Mouse (Mus musculus) megakaryocyte, embryonic 14.5 days (primary cell): Measurements from ENCODE around the gene Cyp2w1. TPM values are rescaled to one million over a fixed set of nuclear protein-coding genes. Genes with fewer than 3 reads are reported as not detected.

Source experiments
- H3K27me3 ChIP-seq: replicated peaks from 2 replicates; pipeline ENCODE3; 2012; ENCODE audit warnings: inconsistent platforms
- H3K36me3 ChIP-seq: replicated peaks from 2 replicates; pipeline ENCODE3; 2012; ENCODE audit warnings: low read length, inconsistent platforms, mixed read lengths
- H3K4me1 ChIP-seq: 2 replicates; pipeline ENCODE4 v1.6.1; 2012; ENCODE audit warnings: inconsistent platforms
- H3K4me3 ChIP-seq: replicated peaks from 2 replicates; pipeline ENCODE3; 2012; ENCODE audit warnings: moderate library complexity, mild to moderate bottlenecking, inconsistent platforms
- H3K9me3 ChIP-seq: 2 replicates; pipeline ENCODE4 v1.6.1; 2012; ENCODE audit warnings: inconsistent platforms
- FLI1 ChIP-seq: IDR thresholded peaks from 2 replicates; pipeline ENCODE4 v1.6.1; 2012; ENCODE audit warnings: low read length, inconsistent platforms, mixed read lengths
- GATA1 ChIP-seq: IDR thresholded peaks from 3 replicates; pipeline ENCODE4 v1.6.1; 2012; ENCODE audit warnings: mixed read lengths, low read length, inconsistent platforms, borderline replicate concordance
- polyA plus RNA-seq: library from polyadenylated mRNA; stranded (reverse); fragments of >175 nt; gene quantifications from 2 replicates; pipeline ENCODE4 v1.2.3, GENCODE M21; 2012; ENCODE audit warnings: low replicate concordance; ENCODE audit not compliant: insufficient read depth

The Cyp2w1 gene
- polyA plus RNA-seq: not detected in 2 replicates

DNA sequence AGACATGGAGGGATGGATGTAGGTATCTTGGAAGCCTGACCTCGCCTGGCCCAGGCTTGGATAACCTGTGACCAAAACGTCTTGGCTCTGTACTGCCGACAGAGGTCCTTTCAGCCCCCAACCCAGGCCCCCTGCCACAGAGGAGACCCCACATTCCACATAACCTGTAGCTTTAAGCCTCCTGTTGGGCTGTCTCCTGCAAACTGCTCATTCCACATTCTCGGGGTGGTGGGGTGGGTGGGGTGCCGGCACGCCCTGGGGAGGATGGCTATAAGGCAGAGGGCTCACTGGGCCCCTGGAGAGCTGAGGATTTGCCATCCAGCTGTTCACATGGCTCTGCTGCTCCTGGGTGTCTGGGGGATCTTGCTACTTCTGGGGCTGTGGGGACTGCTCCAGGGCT, at the start of gene Cyp2w1:
Cyp2w1 (plus strand) TSS at position 301 of the 400 bp plus-strand sequence.
- Histone ChIP-seq H3K27me3 (peaks cover 33% of the 10 kb centered on the region), H3K36me3 (no peaks in the 10 kb centered on the region), H3K9me3 (no peaks in the 10 kb centered on the region), H3K4me3 (no peak within 1 kb of the TSS), H3K4me1 (peaks cover 62% of the 10 kb centered on the region)
- TF ChIP-seq FLI1: no peak
- TF ChIP-seq GATA1: no peak

DNA sequence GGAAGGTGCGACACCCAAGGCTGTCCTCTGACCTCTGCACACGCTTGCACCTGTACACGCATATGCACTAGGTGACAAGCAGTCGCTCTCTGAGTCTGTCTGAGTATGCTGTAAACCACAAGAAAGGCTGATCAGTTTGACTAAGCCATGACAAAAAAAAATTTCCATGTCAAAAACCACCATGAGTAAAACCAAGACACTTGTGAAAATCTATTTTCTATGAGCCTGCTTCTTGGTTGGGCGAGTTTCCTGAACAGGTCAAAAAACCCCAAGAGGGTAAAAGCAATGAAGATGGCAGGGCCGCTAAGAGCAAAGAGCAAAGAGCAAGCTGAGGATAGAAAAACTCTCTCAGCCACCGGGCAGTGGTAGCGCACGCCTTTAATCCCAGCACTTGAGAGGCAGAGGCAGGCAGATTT, 48.8 kb upstream of the Cyp2w1 start:
- no peak overlapping the region for H3K4me3 ChIP-seq
- no peaks in the 10 kb centered on the region for H3K27me3 ChIP-seq
- H3K9me3 ChIP-seq: no peaks in the 10 kb centered on the region
- peaks cover 67% of the 10 kb centered on the region for H3K4me1 ChIP-seq
- TF ChIP-seq GATA1 (no peak), FLI1 (no peak)
- peaks cover 72% of the 10 kb centered on the region for H3K36me3 ChIP-seq

DNA sequence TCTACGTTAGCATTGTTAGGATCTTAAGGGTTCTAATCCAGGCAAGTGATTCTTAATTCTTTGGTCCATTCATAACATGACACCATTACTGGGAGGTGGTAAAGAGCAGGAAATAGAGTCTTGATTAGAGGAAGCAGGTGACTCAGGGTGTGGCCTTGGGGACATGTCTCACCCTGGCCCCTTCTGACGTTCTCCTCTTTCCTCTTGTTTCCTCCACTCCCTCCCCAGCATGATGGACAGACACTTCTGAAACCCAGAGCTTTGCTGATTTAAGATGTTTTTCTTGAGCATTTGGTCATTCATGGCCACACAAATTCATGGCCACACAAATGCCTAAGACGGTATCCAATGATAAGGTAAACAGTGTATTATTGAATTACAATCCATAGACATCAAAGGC, 42.5 kb upstream of the Cyp2w1 start:
- Histone ChIP-seq H3K36me3 (peaks cover 63% of the 10 kb centered on the region), H3K9me3 (no peaks in the 10 kb centered on the region), H3K4me1 (peaks cover 55% of the 10 kb centered on the region), H3K4me3 (no peak overlapping the region), H3K27me3 (no peaks in the 10 kb centered on the region)
- no peak for TF ChIP-seq FLI1
- TF ChIP-seq GATA1: no peak

DNA sequence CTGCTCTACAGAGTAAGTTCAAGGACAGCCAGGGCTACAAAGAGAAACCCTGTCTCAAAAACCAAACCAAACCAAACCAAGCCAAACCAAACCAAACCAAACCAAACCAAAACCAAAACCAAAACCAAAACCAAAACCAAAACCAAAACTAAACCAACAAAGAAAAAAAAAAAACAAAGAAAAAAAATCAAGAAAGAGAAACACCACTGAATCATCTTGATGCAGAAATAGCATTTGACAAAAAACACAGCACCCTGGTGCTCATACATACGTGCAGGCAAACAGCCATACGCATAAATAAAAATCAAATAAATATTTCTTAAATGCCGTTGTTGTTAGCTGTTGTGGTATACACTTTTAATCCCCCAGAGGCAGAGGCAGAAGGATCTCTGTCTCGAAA, 41.9 kb upstream of the Cyp2w1 start:
- Histone ChIP-seq H3K36me3 (peaks cover 62% of the 10 kb centered on the region), H3K4me1 (peaks cover 53% of the 10 kb centered on the region)
- TF ChIP-seq FLI1 (no peak), GATA1 (no peak)

DNA sequence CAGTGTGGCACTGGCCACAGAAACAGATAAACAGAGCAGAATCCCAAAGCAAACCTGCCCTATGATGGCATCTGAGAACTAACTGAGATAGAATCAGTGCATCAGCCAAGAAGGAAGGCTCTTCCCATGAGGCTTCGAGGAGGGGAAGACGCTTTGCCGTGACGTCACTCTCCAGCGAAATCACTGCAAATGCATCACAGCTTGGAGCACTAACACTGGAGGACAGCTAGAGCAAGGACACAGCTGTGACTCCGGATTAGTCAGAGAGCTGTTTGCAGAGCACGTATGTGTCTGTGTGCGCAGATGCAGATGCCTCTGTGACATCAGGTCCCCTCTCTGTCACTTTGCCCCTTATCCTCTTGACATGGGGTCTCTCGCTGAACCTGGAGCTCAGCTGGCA, 40.6 kb upstream of the Cyp2w1 start:
- Histone ChIP-seq H3K9me3 (no peaks in the 10 kb centered on the region), H3K36me3 (peaks cover 58% of the 10 kb centered on the region), H3K27me3 (no peaks in the 10 kb centered on the region), H3K4me1 (peaks cover 60% of the 10 kb centered on the region), H3K4me3 (peak overlapping the region; percentile 47)
- TF ChIP-seq GATA1 (no peak), FLI1 (no peak)

More for the DNA sequence above, 41.9 kb upstream of the Cyp2w1 start:
- Histone ChIP-seq H3K27me3 (no peaks in the 10 kb centered on the region), H3K4me3 (no peak overlapping the region), H3K9me3 (no peaks in the 10 kb centered on the region)

DNA sequence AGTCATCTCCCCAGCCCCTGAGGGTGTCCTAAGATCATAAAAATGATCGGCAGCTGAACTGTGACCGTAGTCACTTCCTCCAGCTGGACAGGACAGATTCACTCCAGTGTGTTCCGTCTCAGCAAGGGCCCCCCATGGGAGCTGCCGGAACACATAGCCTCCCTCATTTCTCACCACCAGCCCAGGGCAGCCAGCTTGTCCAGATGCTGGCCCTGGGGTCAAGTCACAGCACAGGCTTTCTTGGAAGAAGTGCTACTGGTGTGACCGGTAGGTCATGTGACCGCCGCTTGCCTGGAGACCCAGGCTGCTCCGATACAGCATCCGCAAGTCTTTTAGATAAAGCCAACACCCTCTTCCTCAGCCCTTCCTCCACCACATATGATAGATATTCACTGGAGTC, 38.9 kb upstream of the Cyp2w1 start:
- H3K4me3 ChIP-seq: peak overlapping the region; percentile 53
- H3K4me1 ChIP-seq: peaks cover 75% of the 10 kb centered on the region
- TF ChIP-seq FLI1 (no peak), GATA1 (no peak)
- no peaks in the 10 kb centered on the region for H3K9me3 ChIP-seq
- H3K27me3 ChIP-seq: no peaks in the 10 kb centered on the region
- H3K36me3 ChIP-seq: peaks cover 63% of the 10 kb centered on the region

DNA sequence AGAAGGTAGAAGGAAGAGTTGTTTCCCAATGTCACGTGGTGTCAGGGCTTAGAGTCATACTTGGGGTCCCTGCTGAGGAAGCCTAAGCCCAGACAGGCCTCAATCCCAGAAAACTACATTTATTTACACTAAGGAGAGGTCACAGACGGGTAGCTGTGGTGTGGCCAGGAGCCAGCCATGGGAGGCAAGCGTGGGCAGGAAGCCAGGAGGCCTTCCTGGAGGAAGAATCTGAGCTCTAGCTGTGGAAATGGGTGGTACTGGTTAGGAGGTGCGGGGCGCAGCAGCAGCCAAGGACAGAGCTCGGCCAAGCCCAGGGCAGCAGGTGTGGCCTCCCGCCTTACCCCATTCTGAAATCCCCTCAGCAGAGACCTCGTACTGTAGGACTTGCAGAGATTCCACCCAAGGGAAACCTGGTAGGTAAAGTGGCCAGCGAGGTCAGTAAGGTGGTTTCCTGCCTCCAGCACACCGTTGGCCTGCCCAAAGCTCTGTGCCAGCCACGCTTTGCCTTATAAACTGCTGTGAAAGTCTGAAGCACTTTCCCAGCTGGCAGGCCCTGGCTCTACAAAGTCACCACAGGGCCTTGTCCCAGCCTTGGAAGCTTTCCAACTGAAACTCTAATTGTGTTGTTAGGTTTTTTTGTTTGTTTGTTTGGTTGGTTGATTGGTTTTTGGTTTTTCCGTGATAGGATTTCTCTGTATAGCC, 37.3 kb upstream of the Cyp2w1 start:
- Histone ChIP-seq H3K27me3 (no peaks in the 10 kb centered on the region), H3K9me3 (no peaks in the 10 kb centered on the region), H3K4me3 (no peak overlapping the region), H3K36me3 (peaks cover 70% of the 10 kb centered on the region), H3K4me1 (peaks cover 77% of the 10 kb centered on the region)
- TF ChIP-seq FLI1 (no peak), GATA1 (no peak)

DNA sequence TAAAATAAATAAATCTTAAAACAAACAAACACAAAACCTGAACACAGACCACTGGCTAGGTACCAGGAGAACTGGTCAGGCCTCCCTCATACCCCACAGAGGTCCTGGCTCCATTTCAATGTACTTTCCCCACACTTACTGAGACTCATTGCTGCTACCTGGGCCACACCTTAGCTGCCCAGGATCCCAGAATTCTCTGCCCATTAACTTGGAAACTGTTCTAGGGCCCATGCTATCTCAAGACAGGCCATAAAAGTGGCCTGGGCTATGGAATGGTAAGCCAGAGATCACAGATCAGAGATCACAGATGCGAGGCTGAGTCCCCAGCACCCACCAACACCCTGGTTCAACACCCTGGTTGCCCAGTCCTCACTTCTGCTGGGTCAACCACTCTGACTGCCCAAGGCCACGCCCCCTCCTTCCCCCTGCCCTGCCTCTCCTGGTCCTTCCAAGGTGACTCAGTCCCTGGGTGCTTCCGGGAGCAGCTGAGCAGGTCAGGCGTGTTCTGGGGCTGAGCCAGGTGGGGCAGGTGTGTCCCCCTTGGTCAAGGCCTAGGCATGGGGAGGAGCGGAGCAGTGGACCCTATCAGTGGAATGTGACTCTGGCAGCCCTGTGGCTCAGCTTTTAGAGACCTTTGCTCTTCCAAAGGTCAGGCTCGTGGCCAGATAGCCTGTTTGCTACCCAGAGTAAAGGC, 35.3 kb upstream of the Cyp2w1 start:
- Histone ChIP-seq H3K4me1 (peaks cover 71% of the 10 kb centered on the region), H3K27me3 (no peaks in the 10 kb centered on the region)

DNA sequence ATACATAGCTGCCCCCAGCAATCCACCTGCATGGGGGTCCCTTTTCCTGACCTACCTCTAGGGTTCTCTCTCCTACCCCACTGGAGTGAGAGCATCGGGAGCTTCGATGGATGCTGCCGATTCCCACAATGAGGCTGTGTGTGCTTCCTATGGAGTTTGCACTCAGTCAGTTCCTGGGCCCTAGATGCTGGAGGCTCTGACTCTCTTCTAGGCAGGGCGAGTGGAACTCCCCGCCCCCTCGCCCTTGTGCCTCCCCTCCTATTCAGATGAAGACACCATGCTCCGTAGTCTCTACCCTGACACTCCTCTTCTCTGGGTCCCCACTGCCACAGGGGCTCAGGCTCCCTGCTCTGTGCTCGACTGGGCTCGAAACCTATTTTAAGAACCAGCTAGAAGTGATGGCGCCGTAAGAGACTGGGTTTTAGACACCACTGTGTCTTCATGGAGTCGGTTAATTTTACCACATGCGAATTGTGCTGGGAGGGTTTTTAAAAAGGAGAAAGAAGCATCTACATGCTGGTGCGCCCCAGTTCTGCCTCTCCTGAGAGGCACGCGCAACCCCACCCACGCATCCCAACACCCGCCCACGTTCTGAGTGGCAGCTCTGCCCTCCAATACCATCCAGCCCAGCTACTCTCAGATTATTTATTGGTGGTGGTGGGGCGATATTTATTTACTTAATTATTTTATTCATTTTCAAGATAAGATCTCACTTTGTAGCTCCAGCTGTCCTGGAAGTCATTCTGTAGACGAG, 34.5 kb upstream of the Cyp2w1 start:
- H3K27me3 ChIP-seq: no peaks in the 10 kb centered on the region
- H3K9me3 ChIP-seq: no peaks in the 10 kb centered on the region
- peaks cover 74% of the 10 kb centered on the region for H3K4me1 ChIP-seq
- TF ChIP-seq GATA1 (no peak), FLI1 (no peak)
- no peak overlapping the region for H3K4me3 ChIP-seq
- H3K36me3 ChIP-seq: peaks cover 77% of the 10 kb centered on the region

More for the DNA sequence above, 35.3 kb upstream of the Cyp2w1 start:
- H3K4me3 ChIP-seq: no peak overlapping the region
- TF ChIP-seq GATA1 (no peak), FLI1 (no peak)
- H3K9me3 ChIP-seq: no peaks in the 10 kb centered on the region
- peaks cover 75% of the 10 kb centered on the region for H3K36me3 ChIP-seq

DNA sequence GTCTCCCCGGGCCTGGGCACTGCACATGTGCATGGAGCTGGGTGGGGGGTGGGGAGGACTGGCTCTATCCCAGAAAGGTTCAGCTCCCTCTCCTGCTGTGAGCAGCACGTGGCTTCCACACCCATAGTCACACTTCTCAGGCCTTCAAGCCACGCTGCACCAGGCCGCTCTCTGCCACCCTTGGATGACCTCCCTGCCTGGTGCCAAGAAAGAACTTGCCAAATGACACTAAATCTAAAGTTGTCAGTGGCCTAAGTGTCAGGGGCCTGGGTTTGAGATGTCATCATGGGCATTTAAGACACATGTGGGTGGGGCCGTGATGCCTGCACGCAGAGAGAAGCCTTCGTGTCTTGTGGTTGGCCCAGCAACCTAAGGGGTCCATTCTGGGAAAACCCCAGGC, 32.0 kb upstream of the Cyp2w1 start:
- peaks cover 60% of the 10 kb centered on the region for H3K36me3 ChIP-seq
- no peaks in the 10 kb centered on the region for H3K9me3 ChIP-seq
- no peaks in the 10 kb centered on the region for H3K27me3 ChIP-seq
- H3K4me3 ChIP-seq: no peak overlapping the region
- TF ChIP-seq GATA1 (no peak), FLI1 (no peak)
- peaks cover 77% of the 10 kb centered on the region for H3K4me1 ChIP-seq
